Mouse (Mus musculus) neutrophil, adult 5-6 weeks (primary cell): ENCODE data around the gene Eftud2. TPM values are rescaled to one million over a fixed set of nuclear protein-coding genes. Genes with fewer than 3 reads are reported as not detected.

Experiments used
- ATAC-seq: fragments of 151-379, 151-347 bp; 2 replicates; pipeline ENCODE4 v1.8.0; 2017; ENCODE audit warnings: mild to moderate bottlenecking, moderate TSS enrichment; ENCODE audit not compliant: insufficient number of reproducible peaks, poor library complexity, low FRiP score, severe bottlenecking; ENCODE audit errors: extremely low read depth
- total RNA-seq: library from RNA; stranded (forward); fragments of 200-1000 nt; gene quantifications from 2 replicates; pipeline ENCODE4 v1.2.3, GENCODE M21; 2017

Gene Eftud2
- total RNA-seq, 1 experiment from 2014 or later = 49.1 TPM

DNA sequence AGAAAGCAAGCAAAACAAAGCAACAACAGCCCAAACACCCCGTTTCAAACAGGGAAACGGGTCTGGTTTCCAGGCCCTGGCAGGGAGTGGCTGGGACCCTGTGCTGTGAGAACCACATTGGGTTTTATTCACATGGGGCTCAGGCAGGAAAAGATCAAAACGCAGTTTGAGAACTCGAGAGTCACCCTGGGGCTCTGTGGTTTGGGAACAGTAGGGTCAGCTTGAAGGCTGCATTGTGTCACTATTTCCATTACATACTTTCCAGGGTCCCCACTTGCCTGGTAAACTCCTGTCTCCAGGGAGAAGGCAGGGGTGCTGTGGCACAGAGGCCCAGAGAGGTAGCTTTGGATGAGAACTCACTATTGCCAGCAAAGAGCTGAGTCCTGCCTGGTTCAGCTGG lies 53.7 kb downstream of the Eftud2 start:
- no peak for ATAC-seq

DNA sequence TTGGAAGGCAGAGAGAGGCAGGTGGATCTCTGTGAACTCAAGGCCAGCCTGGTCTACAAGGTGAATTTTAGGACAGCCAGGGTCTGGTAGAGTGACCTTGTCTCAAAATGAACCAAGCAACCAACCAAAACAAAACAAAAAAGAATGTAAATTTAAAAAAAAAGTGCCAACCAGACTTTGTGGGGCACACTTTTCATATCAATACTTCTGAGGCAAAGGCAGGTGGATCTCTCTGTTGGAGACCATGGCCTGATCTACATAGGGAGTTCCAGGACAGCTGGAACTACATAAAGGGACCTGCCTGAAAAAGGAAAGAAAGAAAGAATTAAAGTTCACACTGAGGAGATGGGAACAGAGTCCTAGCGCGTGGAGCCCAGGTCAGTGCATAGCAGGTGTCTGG lies 54.3 kb downstream of the Eftud2 start:
- ATAC-seq = no peak

DNA sequence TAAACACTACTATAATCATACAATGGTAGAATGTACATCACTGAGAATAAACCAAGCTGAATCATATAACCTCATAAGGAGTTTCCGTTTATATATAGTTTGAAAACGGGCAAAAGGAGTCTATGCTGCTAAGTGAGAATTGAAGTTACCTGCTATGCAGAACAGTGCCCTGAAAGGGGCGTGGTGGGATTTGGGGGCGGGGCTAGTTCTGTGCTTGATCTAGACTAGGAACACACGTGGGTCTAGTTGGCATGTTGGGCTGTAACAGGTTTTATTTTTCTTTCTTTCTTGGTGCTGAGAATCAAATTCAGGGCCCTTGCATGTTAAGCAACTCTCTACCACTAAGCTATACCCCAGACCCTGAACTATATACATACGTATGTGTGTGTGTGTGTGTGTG lies 59.6 kb downstream of the Eftud2 start:
- ATAC-seq = no peak

DNA sequence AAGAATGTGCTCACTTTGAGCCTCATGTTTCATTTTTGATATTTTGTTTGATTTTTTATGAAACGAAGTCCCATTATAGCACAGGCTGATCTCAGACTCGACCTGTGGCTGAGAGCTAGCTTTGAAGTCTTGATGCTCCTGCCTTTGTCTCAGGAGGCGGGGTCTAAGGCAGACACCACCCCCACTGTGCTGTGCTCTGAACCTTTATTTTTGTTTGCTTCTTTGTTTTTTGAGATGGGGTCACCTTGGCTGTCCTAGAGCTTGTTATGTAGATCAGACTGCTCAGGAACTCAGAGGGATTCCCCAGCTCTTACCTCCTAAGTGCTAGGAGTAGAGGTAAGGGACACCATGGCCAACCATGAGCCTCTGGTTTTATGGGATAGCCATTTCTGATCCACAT lies 60.4 kb downstream of the Eftud2 start:
- no peak for ATAC-seq

DNA sequence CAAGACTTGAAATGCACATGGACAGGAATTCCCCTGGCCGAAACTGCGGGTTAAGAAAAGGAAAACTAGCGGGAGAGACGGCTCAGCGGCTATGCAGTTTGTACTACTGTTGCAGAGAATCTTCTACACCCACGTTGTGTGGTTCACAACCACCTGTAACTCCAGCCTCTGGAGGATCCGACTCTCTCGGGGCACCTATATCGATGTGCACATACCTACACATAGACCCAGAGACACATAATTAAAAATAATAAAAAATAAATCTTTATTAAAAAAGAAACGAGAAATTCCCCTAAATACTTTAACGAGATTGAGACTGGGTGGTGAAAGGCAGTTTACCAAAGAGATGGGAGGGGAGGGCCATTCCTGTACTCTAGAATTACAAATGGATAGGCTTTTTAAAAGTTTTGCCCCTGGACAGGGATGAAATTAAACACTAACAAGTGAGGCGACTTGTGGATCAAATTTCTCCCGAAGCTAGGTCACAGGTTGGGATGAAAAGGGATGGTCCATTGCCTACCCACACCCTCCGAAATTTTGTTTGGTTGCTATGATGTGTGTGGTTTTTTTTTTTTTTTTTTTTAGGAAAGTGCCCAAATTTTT lies 60.9 kb downstream of the Eftud2 start:
- ATAC-seq = no peak

DNA sequence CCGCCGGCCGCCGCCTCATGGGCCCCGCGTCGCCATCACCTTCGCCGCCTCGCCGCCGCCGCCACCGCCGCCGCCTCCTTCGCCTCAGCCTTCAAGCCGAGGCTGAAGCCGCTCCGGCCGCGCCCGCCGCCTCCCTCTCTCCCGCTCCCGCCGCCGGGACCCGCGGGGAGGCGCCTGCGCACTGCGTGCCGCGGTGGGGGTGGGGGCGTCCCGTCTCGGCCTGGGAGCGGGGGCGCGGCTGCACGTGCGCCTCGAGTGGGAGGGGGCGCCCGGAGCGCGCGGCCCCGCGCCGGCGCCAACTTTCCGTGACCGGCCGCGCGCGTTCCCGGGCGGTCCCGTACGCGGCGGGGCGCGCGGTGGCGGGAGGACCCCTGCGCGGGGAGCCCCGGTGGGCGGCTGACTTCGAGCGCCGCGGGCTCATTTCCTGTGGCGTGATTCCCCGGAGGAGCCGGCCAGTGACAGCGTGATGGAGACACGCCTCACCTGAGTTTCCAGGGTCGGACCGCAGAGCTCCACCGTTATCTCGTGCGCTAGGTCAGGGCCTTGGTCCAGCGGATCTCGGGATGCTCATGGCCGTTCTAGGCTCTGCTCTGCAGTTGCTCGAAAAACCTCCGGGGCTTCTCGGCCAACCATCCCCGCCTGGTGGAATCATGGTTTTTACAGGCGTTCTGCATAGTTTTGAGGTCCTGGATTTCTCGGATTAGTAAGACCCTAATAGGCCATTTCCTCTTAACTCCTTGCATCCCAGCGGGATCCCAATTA lies 61.6 kb downstream of the Eftud2 start, which contains the start of gene Gjc1:
Gene Gjc1, minus strand, starts transcription at position 680 of the 762 bp plus-strand sequence.
- no peak for ATAC-seq

DNA sequence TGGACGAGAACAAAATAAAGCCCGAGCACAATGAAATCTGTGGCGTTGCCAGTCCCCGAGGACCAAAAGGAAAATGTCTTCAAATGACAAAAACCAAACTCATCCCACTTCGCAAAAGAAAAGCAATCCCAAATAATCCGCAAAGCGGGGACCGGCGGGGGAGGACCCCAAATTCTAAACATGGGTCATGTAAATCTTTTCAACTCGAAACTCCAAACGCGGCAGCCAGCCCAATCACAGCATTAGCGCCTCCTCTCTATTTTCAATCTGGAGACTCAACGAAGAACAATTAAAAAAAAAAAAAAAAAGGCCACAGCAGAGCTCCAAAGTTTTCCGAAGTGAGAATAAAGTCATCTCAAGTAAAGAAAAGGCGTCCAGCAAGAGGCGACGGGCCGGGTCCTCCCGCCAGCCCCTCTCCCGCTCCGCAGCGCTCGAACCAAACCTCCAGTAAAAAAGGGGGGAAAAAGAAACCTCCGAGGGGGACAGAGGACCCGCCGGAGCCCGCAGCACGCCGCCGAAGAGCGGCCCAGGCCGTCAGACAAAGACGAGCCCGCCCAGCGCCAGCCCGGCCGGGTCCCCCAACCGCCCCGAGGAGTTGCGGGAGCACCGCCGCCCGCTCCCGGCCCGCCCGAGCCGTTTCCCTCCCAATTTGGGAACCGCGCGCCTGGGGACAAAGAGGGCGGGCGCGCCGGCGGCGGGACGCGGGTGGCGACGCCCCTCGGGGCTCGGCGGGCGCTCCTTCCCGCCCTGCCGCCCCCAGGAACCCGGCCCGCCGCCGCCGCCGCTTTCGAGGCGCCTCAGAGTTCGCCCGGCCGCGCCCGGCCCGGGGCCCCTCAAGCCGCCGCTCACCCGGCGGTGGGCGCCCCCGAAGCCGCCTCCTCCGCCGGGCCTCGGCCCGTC lies 62.4 kb downstream of the Eftud2 start:
- no peak for ATAC-seq

DNA sequence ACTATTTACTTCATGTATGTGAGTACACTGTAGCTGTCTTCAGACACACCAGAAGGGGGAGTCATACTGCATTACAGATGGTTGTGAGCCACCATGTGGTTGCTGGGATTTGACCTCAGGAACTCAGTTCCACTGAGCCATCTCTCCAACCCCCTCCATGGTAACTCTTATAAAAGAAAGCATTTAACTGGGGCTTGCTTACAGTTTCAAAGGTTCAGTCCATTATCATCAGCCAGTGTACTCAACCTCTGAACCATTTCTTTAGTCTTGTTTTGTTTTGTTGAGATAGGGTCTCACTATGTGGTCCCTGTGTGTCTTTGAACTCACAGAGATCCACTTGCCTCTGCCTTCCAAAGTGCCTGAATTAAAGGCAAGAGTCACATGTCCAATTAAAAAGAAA lies 65.9 kb downstream of the Eftud2 start:
- ATAC-seq = no peak

DNA sequence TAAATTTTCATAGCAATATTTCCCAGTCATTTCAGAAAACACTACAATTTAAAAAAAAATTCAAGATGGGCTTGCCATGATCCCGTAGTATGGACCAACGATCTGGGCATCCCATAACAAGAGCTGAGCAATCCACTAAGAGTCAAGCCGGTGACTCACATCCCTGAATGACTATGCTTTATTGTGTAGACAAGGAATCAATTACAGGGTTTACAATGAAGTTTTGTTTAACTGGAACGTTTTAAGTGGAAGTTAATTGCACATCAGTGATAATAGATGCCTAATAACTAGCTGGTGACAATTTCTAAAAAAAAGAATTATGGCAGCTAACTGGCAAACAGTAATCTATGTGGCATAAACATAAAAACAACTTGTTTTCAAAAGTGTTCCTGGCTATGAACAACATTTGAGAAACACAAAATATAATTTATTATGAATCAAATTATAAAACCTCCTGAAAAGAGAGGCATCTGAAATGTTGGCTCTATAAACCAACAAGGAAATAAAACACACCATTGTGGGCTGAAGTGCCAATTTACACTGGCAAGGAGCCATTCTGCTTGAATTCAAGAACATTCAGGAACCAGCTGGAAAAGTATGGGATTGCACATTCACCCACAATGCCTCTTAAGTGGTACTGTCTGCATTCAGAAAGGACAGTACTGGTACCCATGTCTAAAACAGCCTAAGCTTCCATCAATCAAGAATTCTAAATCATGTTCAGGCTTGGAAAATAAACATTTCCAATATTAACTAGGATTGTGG lies 69.9 kb downstream of the Eftud2 start:
- no peak for ATAC-seq

DNA sequence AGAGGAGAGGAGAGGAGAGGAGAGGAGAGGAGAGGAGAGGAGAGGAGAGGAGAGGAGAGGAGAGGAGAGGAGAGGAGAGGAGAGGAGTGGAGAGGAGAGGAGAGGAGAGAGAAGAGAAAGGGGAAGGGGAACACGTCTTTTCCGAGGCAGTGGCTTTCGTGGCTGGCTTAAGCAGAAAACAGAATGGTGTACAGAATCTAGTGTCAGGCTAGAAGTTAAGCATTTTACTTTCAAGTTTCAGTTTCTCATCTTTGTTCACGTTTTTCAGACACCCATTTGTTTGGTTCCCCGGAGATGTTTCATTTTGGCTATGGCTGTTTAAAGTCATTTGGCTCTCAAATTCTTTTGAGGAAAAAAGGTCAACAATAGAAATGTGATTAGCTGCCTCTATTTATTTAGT lies 72.5 kb downstream of the Eftud2 start:
- ATAC-seq = no peak

DNA sequence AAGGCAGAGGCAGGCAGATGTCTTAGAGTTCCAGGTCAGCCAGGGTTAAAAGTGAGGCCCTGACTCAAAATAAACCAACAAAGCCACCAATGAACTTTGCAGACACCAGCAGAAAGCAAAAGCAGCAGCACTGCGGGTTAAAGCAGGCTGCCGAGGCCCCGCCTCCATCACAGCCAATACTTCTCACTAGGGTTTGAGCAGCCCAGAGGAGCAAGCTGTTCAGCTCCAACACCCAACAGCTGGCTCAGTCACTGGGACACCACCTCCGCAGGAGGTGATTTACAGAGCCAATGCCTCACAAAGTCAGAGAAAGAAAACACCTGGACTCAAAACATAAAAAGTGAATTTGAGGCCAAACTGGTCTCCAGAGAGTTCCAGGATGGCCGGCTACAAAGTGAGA lies 77.3 kb downstream of the Eftud2 start:
- ATAC-seq = no peak

DNA sequence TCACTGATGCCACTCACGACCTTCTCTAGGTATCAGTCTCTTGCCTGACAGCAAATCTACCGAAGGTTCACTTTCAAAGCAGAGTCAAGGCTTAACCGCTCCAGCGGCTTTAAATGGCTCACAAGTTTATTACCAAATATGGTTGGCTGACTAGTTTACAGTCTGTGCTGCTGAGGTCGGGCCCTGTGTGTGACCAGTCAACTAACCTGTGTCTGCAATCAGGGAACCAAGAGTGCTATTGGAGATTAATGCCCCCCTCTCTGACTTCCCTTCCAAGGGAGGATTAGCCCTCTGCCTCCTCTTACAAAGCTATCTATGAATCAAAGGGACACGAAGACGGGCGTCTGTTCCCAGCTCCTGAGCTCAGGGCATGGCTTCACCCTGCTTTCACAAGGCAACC lies 86.6 kb downstream of the Eftud2 start:
- ATAC-seq = no peak

DNA sequence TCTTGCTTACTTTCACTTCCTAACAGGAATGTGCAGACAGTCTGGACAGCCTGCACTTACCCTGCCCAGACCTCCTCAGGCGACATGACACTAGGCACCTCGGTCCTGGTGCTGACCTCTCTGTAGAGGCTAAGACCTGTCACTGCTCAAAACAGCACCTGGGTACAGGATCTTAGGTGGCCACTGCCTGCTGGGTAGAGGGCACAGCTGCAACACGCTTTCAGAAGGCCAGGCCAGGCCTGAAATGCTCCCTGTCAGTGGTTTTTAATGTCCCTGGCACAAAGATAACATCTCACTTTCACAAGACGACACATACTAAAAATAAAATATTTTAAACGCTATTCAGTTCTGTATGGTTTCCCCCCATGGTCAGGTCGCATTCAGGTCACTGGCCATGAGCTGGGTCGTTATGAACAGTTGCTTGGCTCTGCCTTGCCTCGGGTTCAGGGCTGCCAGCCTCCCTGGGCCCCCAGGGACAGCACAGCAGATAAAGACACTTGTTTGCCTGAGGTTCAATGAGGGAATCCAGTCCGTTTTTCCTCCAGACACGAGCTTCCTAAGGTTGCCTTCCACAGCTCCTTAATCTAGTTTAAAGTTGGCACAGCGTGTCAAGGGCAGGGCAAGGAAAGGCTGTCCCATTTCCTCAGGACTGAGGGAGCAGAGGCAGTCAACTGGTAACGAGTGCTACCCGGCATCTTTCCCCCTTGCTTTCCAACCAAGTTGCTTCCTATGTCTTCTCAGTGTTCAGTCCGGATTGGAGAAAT lies 88.9 kb downstream of the Eftud2 start:
- no peak for ATAC-seq

Other genes with a start within 250 kb of the Eftud2 start
- not detected in 2 replicates for gene Meioc, start 217.3 kb downstream of the Eftud2 start, total RNA-seq
- 19.6 and 29.4 TPM in 2 replicates for gene Ccdc43, start 183.2 kb downstream of the Eftud2 start, total RNA-seq
- not detected in 2 replicates for gene Adam11, start 119.5 kb downstream of the Eftud2 start, total RNA-seq
- not detected in 2 replicates for gene Gjc1, start 61.3 kb downstream of the Eftud2 start, total RNA-seq
- gene Higd1b, start 45.1 kb downstream of the Eftud2 start, total RNA-seq = not detected in 2 replicates
- not detected in 2 replicates for gene Ccdc103, start 219 bp upstream of the Eftud2 start, total RNA-seq
- not detected in 2 replicates for gene Fam187a, start 4.2 kb upstream of the Eftud2 start, total RNA-seq
- 0.37 TPM in 1 of 2 replicates, not detected in the other for gene Gfap, start 19.9 kb upstream of the Eftud2 start, total RNA-seq
- gene Kif18b, start 44.1 kb upstream of the Eftud2 start, total RNA-seq = 0.37 TPM in 1 of 2 replicates, not detected in the other
- not detected in 2 replicates for gene C1ql1, start 65.7 kb upstream of the Eftud2 start, total RNA-seq
- gene Nmt1, start 147.2 kb upstream of the Eftud2 start, total RNA-seq = 29.8 and 30.0 TPM in 2 replicates
- 12.0 and 15.5 TPM in 2 replicates for gene Dcakd, start 147.3 kb upstream of the Eftud2 start, total RNA-seq
- 0.12 and 0.61 TPM in 2 replicates for gene Plcd3, start 220.7 kb upstream of the Eftud2 start, total RNA-seq
- 21.1 and 29.3 TPM in 2 replicates for gene Acbd4, start 220.7 kb upstream of the Eftud2 start, total RNA-seq
- 103 and 105 TPM in 2 replicates for gene Hexim1, start 235.2 kb upstream of the Eftud2 start, total RNA-seq